Mouse (Mus musculus) erythroid progenitor cell, adult 5-6 weeks (primary cell): ENCODE measurements around the gene Trim23. TPM values are rescaled to one million over a fixed set of nuclear protein-coding genes. Genes with fewer than 3 reads are reported as not detected.

ENCODE experiments used
- ATAC-seq: replicated peaks from 2 replicates; pipeline ENCODE4 v1.8.0; 2016; ENCODE audit warnings: moderate number of reproducible peaks, mild to moderate bottlenecking, moderate TSS enrichment, inconsistent platforms; ENCODE audit not compliant: poor library complexity, low FRiP score, severe bottlenecking
- total RNA-seq, 2 experiments: library from RNA; stranded (forward) in 1 of 2; stranded (reverse) in 1 of 2; fragments of 150-400 nt in 1 of 2; fragments of 186-747, 209-891 nt in 1 of 2; gene quantifications; 2 replicates each; pipeline versions ENCODE4 v1.2.3 to v1.2.4; 2015 to 2017; ENCODE audit warnings: low replicate concordance in 2 of 2

Gene Trim23
- total RNA-seq, 2 experiments from 2014 or later = 22.2 to 28.4 TPM

GRCm38 (mm10) chr13:104229181-104229580 lies 50.6 kb downstream of the Trim23 start:
- peak; percentile 50 for ATAC-seq

Other genes with a start within 250 kb of the Trim23 start
- 5.8 and 11.7 TPM in 2 replicates for gene Nln, start 69.2 kb upstream of the Trim23 start, total RNA-seq (2015; ENCODE audit: low replicate concordance)
- 3.5 and 4.4 TPM in 2 replicates for gene Nln, start 69.2 kb upstream of the Trim23 start, total RNA-seq (2017; ENCODE audit: low replicate concordance)
- not detected in 2 replicates for gene Sgtb, start 69.1 kb upstream of the Trim23 start, total RNA-seq (2015; ENCODE audit: low replicate concordance)
- gene Sgtb, start 69.1 kb upstream of the Trim23 start, total RNA-seq (2017; ENCODE audit: low replicate concordance) = not detected in 2 replicates
- 28.8 and 49.9 TPM in 2 replicates for gene Trappc13, start 328 bp upstream of the Trim23 start, total RNA-seq (2015; ENCODE audit: low replicate concordance)
- 23.5 and 27.3 TPM in 2 replicates for gene Trappc13, start 328 bp upstream of the Trim23 start, total RNA-seq (2017; ENCODE audit: low replicate concordance)
- 128 and 134 TPM in 2 replicates for gene Cenpk, start 49.8 kb downstream of the Trim23 start, total RNA-seq (2015; ENCODE audit: low replicate concordance)
- 324 and 373 TPM in 2 replicates for gene Cenpk, start 49.8 kb downstream of the Trim23 start, total RNA-seq (2017; ENCODE audit: low replicate concordance)
- 72.5 and 74.6 TPM in 2 replicates for gene Ppwd1, start 50.0 kb downstream of the Trim23 start, total RNA-seq (2015; ENCODE audit: low replicate concordance)
- 56.1 and 100 TPM in 2 replicates for gene Ppwd1, start 50.0 kb downstream of the Trim23 start, total RNA-seq (2017; ENCODE audit: low replicate concordance)
- gene Adamts6, start 109.0 kb downstream of the Trim23 start, total RNA-seq (2015; ENCODE audit: low replicate concordance) = 1.1 and 2.9 TPM in 2 replicates
- gene Adamts6, start 109.0 kb downstream of the Trim23 start, total RNA-seq (2017; ENCODE audit: low replicate concordance) = 0.61 and 1.3 TPM in 2 replicates